Mouse (Mus musculus) C2C12 (cell line): ENCODE results near the gene Senp1.

ENCODE experiments used
- CTCF ChIP-seq: IDR thresholded peaks from one replicate; pipeline ENCODE4 v1.5.1; 2011; ENCODE audit not compliant: control insufficient read depth, insufficient read depth, insufficient read length
- MAX ChIP-seq: IDR thresholded peaks from one replicate; pipeline ENCODE4 v1.6.1; 2011; ENCODE audit warnings: mild to moderate bottlenecking, control low read depth
- MYOD1 ChIP-seq: IDR thresholded peaks from one replicate; pipeline ENCODE4 v1.6.1; 2011; ENCODE audit warnings: low read depth; ENCODE audit not compliant: control insufficient read depth, insufficient read length

GRCm38 (mm10) chr15:98111791-98112190 lies 18.2 kb upstream of the Senp1 start:
- TF ChIP-seq MAX = no peak
- no peak for TF ChIP-seq CTCF
- no peak for TF ChIP-seq MYOD1
